Mouse (Mus musculus): Measurements from ENCODE around the gene Plekho1. TPM values are rescaled to one million over a fixed set of nuclear protein-coding genes. Genes with fewer than 3 reads are reported as not detected.

Gene Plekho1
- total RNA-seq (2023), result 20.0 TPM

GRCm38 (mm10) chr3:95995802-95996428 is at the start of gene Plekho1:
Plekho1 (minus strand) TSS chr3:95996001.

Other genes starting within 250 kb of the Plekho1 start
- 98.6 TPM for gene Tars2, start 235.8 kb downstream of the Plekho1 start, total RNA-seq (2023)
- 109 TPM for gene Rprd2, start 177.1 kb downstream of the Plekho1 start, total RNA-seq (2023)
- gene Prpf3, start 140.1 kb downstream of the Plekho1 start, total RNA-seq (2023), result 78.3 TPM
- 75.9 TPM for gene Mrps21, start 124.5 kb downstream of the Plekho1 start, total RNA-seq (2023)
- gene Ciart, start 113.8 kb downstream of the Plekho1 start, total RNA-seq (2023), result 34.7 TPM
- 4.0 TPM for gene BC028528, start 104.0 kb downstream of the Plekho1 start, total RNA-seq (2023)
- gene Aph1a, start 102.0 kb downstream of the Plekho1 start, total RNA-seq (2023), result 41.2 TPM
- gene Car14, start 91.3 kb downstream of the Plekho1 start, total RNA-seq (2023), result not detected
- gene Anp32e, start 66.8 kb downstream of the Plekho1 start, total RNA-seq (2023), result 86.4 TPM
- 8.5 TPM for gene Vps45, start 62.5 kb upstream of the Plekho1 start, total RNA-seq (2023)
- 19.3 TPM for gene Otud7b, start 108.5 kb upstream of the Plekho1 start, total RNA-seq (2023)
- 1.2 TPM for gene Mtmr11, start 166.0 kb upstream of the Plekho1 start, total RNA-seq (2023)
- 76.3 TPM for gene Sf3b4, start 176.3 kb upstream of the Plekho1 start, total RNA-seq (2023)
- 2.8 TPM for gene Sv2a, start 185.2 kb upstream of the Plekho1 start, total RNA-seq (2023)
- gene Bola1, start 223.7 kb upstream of the Plekho1 start, total RNA-seq (2023), result 10.7 TPM
- 2.6 TPM for gene Hist2h2ab, start 223.9 kb upstream of the Plekho1 start, total RNA-seq (2023)
- gene Hist2h2ac, start 224.9 kb upstream of the Plekho1 start, total RNA-seq (2023), result 40.6 TPM
- gene Hist2h2be, start 225.1 kb upstream of the Plekho1 start, total RNA-seq (2023), result 4.1 TPM
- gene Hist2h3c2, start 243.1 kb upstream of the Plekho1 start, total RNA-seq (2023), result 5.0 TPM
- gene Hist2h2aa2, start 244.3 kb upstream of the Plekho1 start, total RNA-seq (2023), result 344 TPM
- 4.9 TPM for gene Hist2h2aa1, start 249.5 kb upstream of the Plekho1 start, total RNA-seq (2023)

Measured in CD4-positive naive resting alpha-beta T cell, adult 76 days (primary cell).